25 mouse cellular contexts compared by ENCODE assay signal in the genomic region with DNA sequence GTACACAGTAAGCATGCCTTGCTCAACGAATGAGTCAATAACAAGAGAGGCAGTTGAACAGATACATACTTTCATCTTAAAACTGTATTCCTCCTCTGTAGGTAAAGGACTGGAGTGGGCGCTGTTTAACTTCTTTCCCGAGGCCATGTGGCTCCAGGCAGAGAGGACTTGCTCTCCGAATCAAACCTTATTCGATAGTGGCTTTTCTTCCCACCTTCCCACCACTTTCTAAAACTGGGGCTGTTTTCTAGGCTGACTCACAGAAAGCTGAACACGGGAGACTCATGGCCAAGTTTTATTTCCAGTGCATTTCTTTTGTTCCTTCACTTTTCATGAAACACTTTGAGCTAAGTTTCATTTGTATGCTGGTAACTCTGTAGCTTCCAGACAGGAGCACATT.
DNase-seq lines count a peak whose midpoint lies in the region; ATAC-seq and TF ChIP-seq lines count a peak whose summit lies in the region.
"Had no signal": no experiment of that assay in that cellular context is flagged by ENCODE, and none has a peak within 500 bp of the region (broad histone marks: within the 10 kb centered on the region; RNA-seq: fewer than 3 reads in every experiment).

No protein-coding gene starts in this region.

- 72% methylated on average over 6 of the region's 6 CpGs for WGBS in liver, postnatal 0 days (ENCODE audit: insufficient replicate concordance)
- 69% methylated on average over 6 of the region's 6 CpGs for WGBS in heart, adult 2 months

- H3K27ac ChIP-seq in cortical plate, adult 2 months (ENCODE audit: insufficient read depth, low read length): no peak overlapping the region
- H3K27ac ChIP-seq in liver, postnatal 0 days (ENCODE audit: low read depth): no peak overlapping the region
- H3K27ac ChIP-seq in heart, adult 2 months: no peak overlapping the region
- H3K27ac ChIP-seq: embryonic facial prominence, embryonic 10.5 days; forebrain, embryonic 15.5 days; gastrocnemius, adult 2 months; hindbrain, embryonic 10.5 days; intestine, embryonic 15.5 days; macrophage; midbrain, embryonic 15.5 days; neural tube, embryonic 12.5 days had no signal

- no peak overlapping the region for H3K4me2 ChIP-seq in liver, postnatal 0 days (ENCODE audit: low read depth, low read length)
- H3K4me2 ChIP-seq: forebrain, embryonic 15.5 days; heart, embryonic 11.5 days; intestine, embryonic 15.5 days; midbrain, embryonic 15.5 days; neural tube, embryonic 12.5 days had no signal

- no peak overlapping the region for H3K4me3 ChIP-seq in cortical plate, adult 2 months (ENCODE audit: insufficient read depth, low read length)
- no peak overlapping the region for H3K4me3 ChIP-seq in liver, postnatal 0 days (ENCODE audit: low read depth, low read length)
- H3K4me3 ChIP-seq in heart, adult 2 months: no peak overlapping the region
- H3K4me3 ChIP-seq: embryonic facial prominence, embryonic 10.5 days; forebrain, embryonic 15.5 days; gastrocnemius, adult 2 months; hindbrain, embryonic 10.5 days; intestine, embryonic 15.5 days; midbrain, embryonic 15.5 days; neural tube, embryonic 12.5 days had no signal

- TF ChIP-seq EP300 in liver, postnatal 0 days (IDR thresholded peaks at IDR 0.05; ENCODE audit: low read depth): no peak
- no peak for TF ChIP-seq EP300 in heart, adult 2 months (IDR thresholded peaks at IDR 0.05; ENCODE audit: insufficient read depth, low read depth, low read length)

- H3K4me1 ChIP-seq in cortical plate, adult 2 months (ENCODE audit: control insufficient read depth, insufficient read depth, low read length): no peaks in the 10 kb centered on the region
- H3K4me1 ChIP-seq in liver, postnatal 0 days (ENCODE audit: insufficient read depth): no peaks in the 10 kb centered on the region
- no peaks in the 10 kb centered on the region for H3K4me1 ChIP-seq in heart, adult 2 months (ENCODE audit: control insufficient read depth, insufficient read depth, low read length)
- H3K4me1 ChIP-seq: embryonic facial prominence, embryonic 10.5 days; forebrain, embryonic 15.5 days; hindbrain, embryonic 10.5 days; intestine, embryonic 15.5 days; midbrain, embryonic 15.5 days; neural tube, embryonic 12.5 days had no signal

- peak; percentile 24; the same call in 1 of the 2 replicates for TF ChIP-seq CTCF in cortical plate, adult 2 months (IDR thresholded peaks at IDR 0.05; ENCODE audit: extremely low read depth, insufficient read depth, low read length)
- no peak for TF ChIP-seq CTCF in liver, postnatal 0 days (IDR thresholded peaks at IDR 0.05; ENCODE audit: low read depth)
- TF ChIP-seq CTCF in heart, adult 2 months (IDR thresholded peaks at IDR 0.05): no peak

- no peak overlapping the region for H3K9ac ChIP-seq in liver, postnatal 0 days (replicated peaks)
- no peak overlapping the region for H3K9ac ChIP-seq in heart, adult 2 months (ENCODE audit: low read depth, low read length)
- H3K9ac ChIP-seq: forebrain, embryonic 15.5 days; intestine, embryonic 15.5 days; midbrain, embryonic 15.5 days; neural tube, embryonic 12.5 days had no signal

- H3K79me2 ChIP-seq in heart, adult 2 months (replicated peaks; ENCODE audit: control insufficient read depth, insufficient read depth, low read length): no peaks in the 10 kb centered on the region

- DNase-seq in frontal cortex, adult 2 months (ENCODE audit: extremely low spot score in 1 of 2, low spot score in 1 of 2): peak; percentile 83 to 85
- peak; percentile 69 to 80 for DNase-seq in left cerebral cortex, adult 9 months (ENCODE audit: low spot score in 2 of 2)
- peak; percentile 8 for DNase-seq in right cerebral cortex, postnatal 14 days
- no peak for DNase-seq in liver, postnatal 0 days
- no peak for DNase-seq in heart, adult 2 months
- DNase-seq in cerebellum, postnatal 10 days: no peak
- DNase-seq: adrenal gland, postnatal 10 days; cerebellum, adult 8-10 months; gastrocnemius, adult 2 months; heart, postnatal 10 days; kidney, postnatal 36 days; retina, postnatal 1 day; thymus, adult 18-20 months; thymus, postnatal 4 days had no signal

- no peaks in the 10 kb centered on the region for H3K27me3 ChIP-seq in liver, postnatal 0 days (ENCODE audit: insufficient read depth, low read length)
- H3K27me3 ChIP-seq in heart, adult 2 months (ENCODE audit: control insufficient read depth, insufficient read depth, low read length): no peaks in the 10 kb centered on the region
- H3K27me3 ChIP-seq: forebrain, embryonic 15.5 days; intestine, embryonic 15.5 days; midbrain, embryonic 15.5 days; neural tube, embryonic 12.5 days had no signal

- intact Hi-C loops in heart, adult 2 months (cut with DNase I): no loop called here

- no peaks in the 10 kb centered on the region for H3K36me3 ChIP-seq in liver, postnatal 0 days (replicated peaks; ENCODE audit: insufficient read depth, low read length)
- H3K36me3 ChIP-seq in heart, adult 2 months (ENCODE audit: control insufficient read depth, insufficient read depth, low read length): no peaks in the 10 kb centered on the region
- H3K36me3 ChIP-seq: embryonic facial prominence, embryonic 10.5 days; forebrain, embryonic 15.5 days; hindbrain, embryonic 10.5 days; intestine, embryonic 15.5 days; midbrain, embryonic 15.5 days; neural tube, embryonic 12.5 days had no signal

- no peak for TF ChIP-seq POLR2A in cortical plate, adult 2 months (IDR thresholded peaks at IDR 0.05; ENCODE audit: extremely low read depth, insufficient read depth, low read length)
- no peak for TF ChIP-seq POLR2A in heart, adult 2 months (IDR thresholded peaks at IDR 0.05; ENCODE audit: insufficient read depth, low read depth, low read length)

- no peaks in the 10 kb centered on the region for H3K9me3 ChIP-seq in liver, postnatal 0 days (ENCODE audit: low read length)
- H3K9me3 ChIP-seq: embryonic facial prominence, embryonic 10.5 days; forebrain, embryonic 15.5 days; hindbrain, embryonic 10.5 days; intestine, embryonic 15.5 days; midbrain, embryonic 15.5 days; neural tube, embryonic 12.5 days had no signal

- ATAC-seq in liver, postnatal 0 days: no peak
- ATAC-seq: forebrain, embryonic 15.5 days; hindbrain, embryonic 16.5 days; intestine, embryonic 15.5 days; lung, postnatal 0 days; midbrain, embryonic 15.5 days had no signal

Comparison
In these comparisons a context has a peak if more than half of its experiments do, and no peak if none do; other contexts are left out.
1. DNase-seq: peak in frontal cortex, adult 2 months (2 of 2), left cerebral cortex, adult 9 months (2 of 2) and right cerebral cortex, postnatal 14 days (single experiment); none in liver, postnatal 0 days (single experiment), heart, adult 2 months (0 of 2) and cerebellum, postnatal 10 days (0 of 2).